Mouse (Mus musculus) MEL (cell line): ENCODE results near the gene Ccnt2.

ENCODE experiments used
- CTCF ChIP-seq, 3 experiments: IDR thresholded peaks in 2 of 3; conservative IDR thresholded peaks in 1 of 3; 2 replicates each; pipeline ENCODE4 v1.5.1; 2011 to 2012; ENCODE audit warnings: low read length in 3 of 3, low read depth in 2 of 3, mild to moderate bottlenecking in 2 of 3, improper control_type of control experiment in 1 of 3, inconsistent platforms in 1 of 3, mixed read lengths in 1 of 3, moderate library complexity in 1 of 3; ENCODE audit not compliant: control insufficient read depth in 1 of 3, insufficient read depth in 1 of 3, poor library complexity in 1 of 3, severe bottlenecking in 1 of 3
- ELF1 ChIP-seq: IDR thresholded peaks from 2 replicates; pipeline ENCODE4 v1.6.1; 2014; ENCODE audit warnings: low read depth, mild to moderate bottlenecking, inconsistent platforms, low read length, improper control_type of control experiment, moderate library complexity
- EP300 ChIP-seq, 2 experiments: IDR thresholded peaks; 2 replicates each; pipeline ENCODE4 v1.6.1; 2011; ENCODE audit warnings: improper control_type of control experiment in 2 of 2, low read length in 2 of 2, low read depth in 1 of 2, mild to moderate bottlenecking in 1 of 2
- ETS1 ChIP-seq: IDR thresholded peaks from 2 replicates; pipeline ENCODE4 v1.6.1; 2012; ENCODE audit warnings: low read depth, mild to moderate bottlenecking, inconsistent platforms, low read length, improper control_type of control experiment, moderate library complexity
- GATA1 ChIP-seq: IDR thresholded peaks from 2 replicates; pipeline ENCODE4 v1.6.1; 2011; ENCODE audit warnings: low read depth, low read length, improper control_type of control experiment
- POLR2A ChIP-seq, 2 experiments: IDR thresholded peaks; 2 replicates each; pipeline ENCODE4 v1.6.1; 2011 to 2012; ENCODE audit warnings: low read length in 2 of 2, mild to moderate bottlenecking in 2 of 2, control low read depth in 1 of 2, improper control_type of control experiment in 1 of 2, low read depth in 1 of 2, moderate library complexity in 1 of 2; ENCODE audit not compliant: control insufficient read depth in 1 of 2, insufficient read depth in 1 of 2, poor library complexity in 1 of 2
- POLR2AphosphoS2 ChIP-seq: IDR thresholded peaks from 2 replicates; pipeline ENCODE4 v1.6.1; 2011; ENCODE audit warnings: low read length, improper control_type of control experiment
- TAL1 ChIP-seq: IDR thresholded peaks from 2 replicates; pipeline ENCODE4 v1.6.1; 2012; ENCODE audit warnings: mild to moderate bottlenecking, inconsistent platforms, low read length, moderate library complexity, mixed read lengths
- ZKSCAN1 ChIP-seq: IDR thresholded peaks from 2 replicates; pipeline ENCODE4 v1.6.1; 2012; ENCODE audit warnings: low read depth, mild to moderate bottlenecking, inconsistent platforms, low read length, improper control_type of control experiment, moderate library complexity
- ZMIZ1 ChIP-seq: IDR thresholded peaks from 2 replicates; pipeline ENCODE4 v1.6.1; 2012; ENCODE audit warnings: low read depth, mild to moderate bottlenecking, inconsistent platforms, low read length, improper control_type of control experiment, moderate library complexity

- TF ChIP-seq EP300 (IDR thresholded peaks at IDR 0.05; ENCODE audit: low read depth in 1 of 2, low read length in 2 of 2) (no peak), POLR2A (IDR thresholded peaks at IDR 0.05; ENCODE audit: control insufficient read depth in 1 of 2, insufficient read depth in 1 of 2, low read depth in 1 of 2, low read length in 2 of 2, poor library complexity in 1 of 2) (no peak), ELF1 (no peak), ZKSCAN1 (no peak), TAL1 (no peak), CTCF (IDR thresholded peaks at IDR 0.05 in 2 of 3, conservative IDR thresholded peaks at IDR 0.05 in 1 of 3; ENCODE audit: control insufficient read depth in 1 of 3, insufficient read depth in 1 of 3, low read depth in 2 of 3, low read length in 3 of 3, poor library complexity in 1 of 3, severe bottlenecking in 1 of 3) (no peak), POLR2AphosphoS2 (no peak), ETS1 (no peak), ZMIZ1 (no peak), GATA1 (no peak)
Observed at GRCm38 (mm10) chr1:127812929-127813328, 39.0 kb downstream of the Ccnt2 start.
